Mouse (Mus musculus) activated CD4-positive, CD25-positive, alpha-beta regulatory T cell, adult 4 months (primary cell): Measurements from ENCODE around the gene Abca4. TPM values are rescaled to one million over a fixed set of nuclear protein-coding genes. Genes with fewer than 3 reads are reported as not detected.

Experiments used
- ATAC-seq: one replicate; pipeline ENCODE4 v1.8.0; 2017
- polyA plus RNA-seq, 2 experiments: library from polyadenylated mRNA; unstranded; fragments of 100-300 nt; shearing (Covaris generic); gene quantifications; one replicate each; pipeline ENCODE4 v1.2.1; 2017

Abca4 gene
- polyA plus RNA-seq = not detected

GRCm38 (mm10) chr3:122043799-122044547, at the start of gene Abca4:
Gene Abca4 (plus strand): TSS chr3:122044443.
- no peak for ATAC-seq

DNA sequence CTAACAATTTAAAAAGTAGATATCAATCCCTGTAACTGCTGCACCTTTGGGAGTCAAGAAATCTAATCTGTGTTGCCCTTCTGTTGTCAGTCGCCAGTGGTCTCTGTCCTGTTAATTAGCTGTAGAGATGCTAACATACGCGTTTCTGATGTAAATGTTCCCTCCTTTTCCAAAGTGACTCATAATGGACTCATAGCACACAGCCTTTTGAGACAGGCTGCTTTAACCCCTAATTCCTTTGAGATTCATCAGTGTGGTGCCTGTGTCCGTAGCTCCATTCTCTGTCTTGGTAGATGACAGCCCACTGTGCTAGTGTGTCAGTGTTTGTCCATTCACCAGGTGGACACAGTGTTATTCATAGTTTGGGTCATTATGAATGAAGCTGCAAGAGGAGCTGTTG, 49.1 kb upstream of the Abca4 start:
- ATAC-seq = no peak

- ATAC-seq = no peak
These were observed 44.3 kb upstream of the Abca4 start for GRCm38 (mm10) chr3:121999934-122000333.

DNA sequence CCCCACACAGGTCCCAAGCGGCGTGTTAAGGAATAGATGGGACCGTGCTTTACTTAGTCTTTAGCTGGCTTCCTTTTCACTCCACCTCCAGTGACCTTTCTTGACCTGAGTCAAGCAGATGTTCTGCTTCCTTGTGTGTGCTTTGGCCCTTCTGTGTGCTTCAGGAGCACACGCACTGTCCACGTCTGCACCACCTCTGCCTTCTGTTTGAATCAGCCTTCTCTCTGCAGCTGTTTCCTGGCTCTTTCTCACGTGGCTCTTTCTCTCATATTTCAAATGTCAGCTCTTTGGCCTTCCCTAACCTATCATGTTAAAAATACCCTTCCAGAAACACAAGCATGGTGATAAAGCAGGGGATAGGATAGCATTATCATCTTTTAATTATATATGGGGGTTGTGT, 42.7 kb upstream of the Abca4 start:
- ATAC-seq = no peak

- no peak for ATAC-seq
These were observed 34.4 kb upstream of the Abca4 start for GRCm38 (mm10) chr3:122009818-122010217.

DNA sequence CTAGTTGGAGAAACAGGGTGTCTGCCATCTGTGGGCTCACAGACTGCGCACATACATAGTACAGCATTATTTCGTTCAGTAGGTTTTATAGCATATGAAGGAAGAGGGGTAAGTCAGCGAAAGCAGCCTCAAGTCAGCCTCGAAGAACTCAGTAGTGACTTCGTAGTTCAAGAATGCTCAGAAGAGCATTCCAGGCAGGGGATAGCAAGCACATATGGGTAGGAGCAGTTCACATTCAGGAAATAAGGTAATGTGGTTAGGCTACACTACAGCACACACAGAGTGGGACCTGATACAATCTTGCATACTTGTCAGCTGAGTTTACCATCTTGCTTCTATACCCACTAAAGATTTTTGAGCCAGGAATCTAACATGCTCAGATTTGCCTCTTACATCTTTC, 34.0 kb upstream of the Abca4 start:
- ATAC-seq = no peak

DNA sequence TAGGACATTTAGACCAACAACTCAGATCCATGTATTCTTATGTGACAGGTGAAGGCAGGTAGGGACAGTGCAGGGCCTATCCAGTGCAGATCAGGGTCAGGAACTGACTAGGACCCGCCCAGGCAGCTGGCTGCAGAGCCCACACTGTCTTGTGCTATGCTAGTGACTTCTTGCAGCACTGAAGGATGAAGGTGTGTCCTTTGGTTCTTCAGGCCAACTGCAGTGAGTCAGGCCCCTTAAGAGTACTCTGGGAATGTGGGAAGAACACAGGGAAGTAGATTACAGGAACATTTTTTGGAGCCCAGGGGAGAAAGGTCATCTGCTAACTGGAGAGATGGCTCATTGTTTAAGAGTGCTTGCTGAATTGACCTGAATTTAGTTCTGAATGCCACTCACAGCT, 31.8 kb upstream of the Abca4 start:
- no peak for ATAC-seq

GRCm38 (mm10) chr3:122018421-122018820, 25.8 kb upstream of the Abca4 start:
- no peak for ATAC-seq

- ATAC-seq = no peak
These were observed 25.1 kb upstream of the Abca4 start for GRCm38 (mm10) chr3:122019159-122019558.

- no peak for ATAC-seq
These were observed 23.1 kb upstream of the Abca4 start for GRCm38 (mm10) chr3:122021029-122021652.

GRCm38 (mm10) chr3:122022355-122022754, 21.9 kb upstream of the Abca4 start:
- no peak for ATAC-seq

GRCm38 (mm10) chr3:122026676-122027075, 17.6 kb upstream of the Abca4 start:
- ATAC-seq = no peak

- no peak for ATAC-seq
These were observed 16.5 kb upstream of the Abca4 start for GRCm38 (mm10) chr3:122027776-122028175.

DNA sequence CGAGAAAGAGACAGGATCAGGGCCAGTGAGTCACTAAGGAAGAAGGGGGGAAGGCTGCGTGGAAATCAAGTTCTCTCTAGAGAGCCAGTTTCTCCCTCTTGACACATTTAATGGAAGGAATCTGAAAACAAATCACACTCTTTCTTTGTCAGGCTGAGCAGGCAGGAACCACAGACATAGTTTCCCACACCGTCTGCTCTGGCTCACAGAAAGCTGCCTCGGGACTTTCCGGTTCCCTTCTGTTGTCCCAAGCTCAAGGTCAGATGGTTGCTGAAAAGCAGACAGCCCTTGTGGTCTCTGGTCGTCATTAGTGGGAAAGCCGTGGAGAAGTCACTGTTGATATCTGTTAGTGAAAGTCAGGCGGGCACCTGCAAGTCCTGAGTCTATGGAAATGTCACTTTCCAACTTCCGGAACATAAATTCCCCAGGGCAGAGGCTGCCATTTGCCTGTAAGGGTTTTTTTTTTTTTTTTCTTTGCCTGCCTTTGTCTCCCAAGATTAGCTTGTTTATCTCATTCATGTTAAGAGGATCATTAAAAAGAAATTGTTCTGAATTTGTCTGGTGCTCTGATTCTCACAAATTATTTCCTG, 10.9 kb upstream of the Abca4 start:
- ATAC-seq = no peak

DNA sequence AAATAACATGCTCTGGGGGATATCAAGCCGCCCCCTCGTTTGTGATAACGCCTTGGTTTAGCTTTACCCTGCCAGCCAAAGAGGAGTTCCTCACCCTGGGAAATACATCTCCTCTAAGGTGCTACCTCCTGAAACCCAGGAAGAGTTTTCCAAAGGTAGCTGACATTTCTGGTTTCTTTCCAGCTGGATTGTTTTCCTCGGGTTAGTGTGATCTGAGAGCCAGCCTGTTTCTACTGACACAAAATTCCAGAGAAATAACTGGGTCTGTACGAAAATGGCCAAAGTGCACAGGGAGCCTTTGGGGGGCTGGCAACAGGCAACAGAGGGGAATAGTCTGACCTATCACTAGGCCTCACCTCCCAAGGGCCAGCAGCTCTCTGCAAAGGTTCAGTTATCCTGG, 10.0 kb upstream of the Abca4 start:
- ATAC-seq = no peak

GRCm38 (mm10) chr3:122035092-122035491, 9.2 kb upstream of the Abca4 start:
- no peak for ATAC-seq

GRCm38 (mm10) chr3:122040522-122040921, 3.7 kb upstream of the Abca4 start:
- ATAC-seq = no peak

DNA sequence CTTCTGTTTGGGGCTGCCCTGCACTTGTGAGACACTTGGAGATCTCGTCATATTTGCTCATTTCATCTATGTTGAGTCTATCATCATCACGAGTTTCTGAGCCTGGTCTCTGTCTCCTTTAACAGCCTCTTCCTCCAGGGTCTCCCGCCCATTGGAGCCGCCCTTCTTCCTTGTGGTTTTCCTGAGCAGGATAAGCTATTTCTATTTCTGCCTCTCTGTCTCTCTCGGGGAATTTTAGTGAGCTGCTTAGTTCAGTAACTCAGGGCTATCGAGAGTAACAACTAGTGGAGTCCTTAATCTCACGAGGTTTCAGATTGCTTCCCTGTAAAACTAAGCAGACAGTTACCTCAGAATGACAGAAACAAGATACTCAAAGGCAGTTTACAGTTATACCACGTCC, 1.1 kb upstream of the Abca4 start:
- no peak for ATAC-seq

GRCm38 (mm10) chr3:122046187-122046620, 2.0 kb downstream of the Abca4 start:
- no peak for ATAC-seq

- ATAC-seq = no peak
These were observed 3.2 kb downstream of the Abca4 start for GRCm38 (mm10) chr3:122047402-122047801.

DNA sequence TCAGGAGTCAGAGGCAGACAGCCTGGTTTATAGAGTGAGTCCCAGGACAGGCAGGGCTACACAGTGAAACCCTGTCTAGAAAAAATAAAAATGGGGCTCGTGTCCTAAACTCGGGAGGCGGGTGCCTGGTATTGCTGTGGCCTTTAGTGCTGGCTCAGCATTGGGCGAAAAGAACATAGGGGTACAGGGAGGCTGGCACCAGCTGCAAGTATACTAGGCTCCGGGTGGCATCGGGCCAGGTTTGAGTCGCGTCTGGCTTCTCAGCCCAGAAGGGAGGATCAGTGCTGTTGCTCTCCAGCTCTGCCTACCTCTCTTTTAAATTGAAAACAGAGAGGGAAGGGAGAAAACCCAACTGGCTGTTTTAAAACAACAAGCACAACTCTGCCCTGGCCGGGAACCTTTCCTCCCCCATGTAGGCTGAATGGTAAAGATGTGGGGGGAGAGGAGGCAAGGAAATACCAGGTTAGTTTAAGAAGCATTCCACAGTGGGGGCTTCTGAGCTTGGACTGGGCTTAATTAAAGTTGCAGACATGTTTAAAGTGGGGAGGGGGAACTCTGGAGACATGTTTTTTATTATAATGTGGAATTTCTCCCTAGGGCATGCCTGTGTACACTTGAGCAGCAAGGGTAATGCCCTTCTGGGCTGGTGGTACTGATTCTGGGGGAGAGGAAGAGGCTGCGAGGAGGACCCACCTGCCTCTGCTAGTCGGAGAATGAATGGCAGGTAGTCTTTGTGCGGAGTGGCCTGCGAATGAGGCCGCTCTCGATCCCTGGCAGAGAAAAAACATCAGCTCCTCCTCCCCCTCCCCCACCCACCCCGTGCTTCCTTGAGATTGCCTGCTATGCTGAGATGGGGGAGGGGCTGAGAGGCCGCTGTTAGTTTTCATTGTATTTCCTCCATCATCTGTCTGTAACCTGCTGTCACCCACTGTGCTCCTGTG, 3.9 kb downstream of the Abca4 start:
- no peak for ATAC-seq

DNA sequence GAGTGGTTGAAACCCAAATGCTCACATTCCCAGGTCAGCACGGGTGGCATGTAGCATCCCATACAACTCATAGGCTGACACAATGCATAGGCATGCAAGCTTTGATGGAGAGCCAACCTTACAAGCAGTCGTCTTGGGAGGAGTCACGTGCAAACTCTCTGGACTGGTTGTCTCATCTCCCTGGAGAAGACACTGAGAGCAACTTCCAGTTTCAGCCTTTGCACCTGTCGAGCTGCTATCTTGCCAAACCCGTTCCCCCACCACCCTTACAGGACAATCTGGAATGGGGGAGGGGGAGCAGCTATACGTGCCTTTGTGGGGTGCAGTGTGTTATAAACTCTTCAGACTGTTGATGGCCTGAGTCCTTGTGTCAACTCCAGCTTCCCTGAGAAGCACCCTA, 4.9 kb downstream of the Abca4 start:
- no peak for ATAC-seq
